Mouse (Mus musculus): ENCODE results near the gene Chsy1. TPM values are rescaled to one million over a fixed set of nuclear protein-coding genes. Genes with fewer than 3 reads are reported as not detected.

The Chsy1 gene
- polyA plus RNA-seq, 1 experiment: 10.8 TPM

DNA sequence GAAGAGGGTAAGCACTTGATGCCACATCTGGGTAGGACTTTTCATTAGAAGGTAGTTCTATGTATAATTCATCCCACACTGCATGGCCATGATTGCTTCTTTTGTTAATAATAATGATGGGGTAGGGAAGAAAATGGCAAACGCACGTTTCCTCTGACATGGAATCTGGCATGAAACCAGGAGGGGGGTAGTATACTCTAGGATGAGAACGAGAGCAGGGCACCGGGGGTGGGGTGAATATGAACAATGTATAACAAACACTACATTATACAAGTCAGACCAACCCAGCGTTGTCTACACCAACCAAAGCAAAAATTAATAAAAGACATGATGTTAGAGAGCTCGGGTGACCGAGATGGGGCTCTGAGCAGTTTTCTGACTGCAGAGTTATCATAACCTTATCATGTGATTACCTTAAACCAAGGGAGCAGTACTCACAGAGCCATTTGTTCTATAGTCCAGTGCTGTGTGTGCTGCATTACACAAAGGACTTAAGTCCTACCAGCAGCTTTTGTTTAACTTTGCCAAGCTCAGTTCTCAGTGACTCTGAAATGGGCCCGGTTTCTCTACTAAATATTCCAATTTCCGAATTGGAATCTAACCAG lies 55.2 kb downstream of the Chsy1 start:
- Histone ChIP-seq H3K4me3 (ENCODE audit: insufficient read depth, low read length) (no peak overlapping the region), H3K27ac (ENCODE audit: insufficient read depth, low read depth, low read length) (no peak overlapping the region), H3K4me1 (ENCODE audit: control insufficient read depth, insufficient read depth, low read length) (peaks cover 9% of the 10 kb centered on the region)
- no peak for TF ChIP-seq POLR2A (IDR thresholded peaks at IDR 0.05; ENCODE audit: borderline replicate concordance, low read depth, low read length)
- no peak for TF ChIP-seq CTCF (IDR thresholded peaks at IDR 0.05; ENCODE audit: low read depth, low read length)

DNA sequence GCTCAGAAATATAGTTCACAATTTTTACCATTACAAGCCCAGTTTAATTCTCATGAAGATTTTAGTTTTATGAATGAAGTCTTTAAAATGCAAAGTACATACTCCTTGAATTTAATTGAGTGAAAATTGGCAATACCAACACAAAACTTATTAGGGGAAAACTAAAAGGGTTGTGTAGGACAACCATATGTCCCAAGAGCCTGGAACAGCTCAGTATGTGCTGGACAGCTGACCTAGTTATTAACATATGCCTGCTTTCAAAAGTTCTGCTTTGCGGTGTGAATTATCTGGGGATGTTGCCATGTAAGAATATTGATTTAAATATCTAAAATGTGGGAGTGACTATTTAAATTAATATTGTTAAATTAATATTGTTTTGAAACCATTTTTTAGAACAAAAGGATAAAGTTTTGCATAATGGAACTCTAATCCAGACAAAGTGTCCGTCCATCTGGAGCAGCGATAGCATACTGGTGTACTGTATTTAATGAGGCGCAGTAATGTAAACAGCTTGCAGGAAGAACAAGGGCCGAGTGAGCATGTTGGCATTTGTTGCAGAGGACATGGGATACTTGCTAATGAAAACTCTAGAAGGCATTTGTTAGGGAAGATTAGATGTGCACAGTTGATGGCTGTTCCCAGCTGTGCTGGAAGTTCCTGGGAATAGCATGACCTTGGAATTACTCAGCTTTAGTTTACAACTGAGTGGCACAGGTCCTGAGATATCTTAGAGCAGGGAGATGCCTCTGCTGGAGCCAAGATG lies 55.9 kb downstream of the Chsy1 start:
- H3K4me1 ChIP-seq (ENCODE audit: control insufficient read depth, insufficient read depth, low read length): peaks cover 6% of the 10 kb centered on the region
- TF ChIP-seq POLR2A (IDR thresholded peaks at IDR 0.05; ENCODE audit: borderline replicate concordance, low read depth, low read length) (no peak), CTCF (IDR thresholded peaks at IDR 0.05; ENCODE audit: low read depth, low read length) (no peak)
- H3K4me3 ChIP-seq (ENCODE audit: insufficient read depth, low read length): no peak overlapping the region
- H3K27ac ChIP-seq (ENCODE audit: insufficient read depth, low read depth, low read length): no peak overlapping the region

DNA sequence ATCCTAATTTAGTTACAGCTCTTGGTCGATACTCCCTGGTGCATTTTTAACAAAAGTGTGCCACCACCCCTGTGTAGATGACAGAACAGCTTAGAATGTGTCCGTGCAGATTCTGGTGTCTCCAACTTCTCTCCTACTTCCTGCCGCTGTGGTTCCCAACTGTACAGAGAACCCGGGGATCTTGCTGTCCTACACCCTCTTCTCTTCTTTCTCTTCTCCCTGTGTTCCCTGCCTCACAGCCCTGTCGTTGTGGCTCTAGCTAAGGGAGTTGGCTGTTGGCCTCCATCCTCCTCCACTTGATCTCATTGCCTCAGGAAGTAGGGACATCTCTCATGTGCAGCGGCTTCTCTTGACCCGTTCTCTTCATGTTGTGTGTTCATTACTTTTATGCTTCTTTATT lies 59.6 kb downstream of the Chsy1 start:
- H3K4me1 ChIP-seq (ENCODE audit: control insufficient read depth, insufficient read depth, low read length): peaks cover 6% of the 10 kb centered on the region
- TF ChIP-seq POLR2A (IDR thresholded peaks at IDR 0.05; ENCODE audit: borderline replicate concordance, low read depth, low read length): no peak
- no peak for TF ChIP-seq CTCF (IDR thresholded peaks at IDR 0.05; ENCODE audit: low read depth, low read length)
- H3K4me3 ChIP-seq (ENCODE audit: insufficient read depth, low read length): no peak overlapping the region
- H3K27ac ChIP-seq (ENCODE audit: insufficient read depth, low read depth, low read length): no peak overlapping the region

DNA sequence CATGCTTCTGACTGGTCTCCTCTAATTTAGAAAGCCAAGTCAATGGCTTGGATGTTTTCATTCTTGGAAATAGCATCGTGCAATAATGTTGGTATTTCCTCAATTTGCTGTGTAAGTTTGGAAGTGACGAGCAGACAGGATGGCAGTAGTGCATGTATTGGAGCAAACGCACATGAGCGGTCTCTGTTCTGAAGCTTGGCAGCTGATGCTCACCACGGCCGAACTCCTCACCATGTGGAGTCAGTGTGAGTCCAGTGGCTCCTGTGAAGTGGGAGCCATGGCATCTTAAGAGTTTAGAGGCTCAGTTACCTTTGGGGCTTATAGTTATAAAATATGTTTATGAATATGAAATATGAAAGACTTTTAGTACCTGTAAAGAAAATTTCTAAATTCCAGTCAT lies 60.2 kb downstream of the Chsy1 start:
- TF ChIP-seq POLR2A (IDR thresholded peaks at IDR 0.05; ENCODE audit: borderline replicate concordance, low read depth, low read length): no peak
- TF ChIP-seq CTCF (IDR thresholded peaks at IDR 0.05; ENCODE audit: low read depth, low read length): no peak
- H3K4me3 ChIP-seq (ENCODE audit: insufficient read depth, low read length): no peak overlapping the region
- H3K4me1 ChIP-seq (ENCODE audit: control insufficient read depth, insufficient read depth, low read length): peaks cover 6% of the 10 kb centered on the region
- H3K27ac ChIP-seq (ENCODE audit: insufficient read depth, low read depth, low read length): no peak overlapping the region

DNA sequence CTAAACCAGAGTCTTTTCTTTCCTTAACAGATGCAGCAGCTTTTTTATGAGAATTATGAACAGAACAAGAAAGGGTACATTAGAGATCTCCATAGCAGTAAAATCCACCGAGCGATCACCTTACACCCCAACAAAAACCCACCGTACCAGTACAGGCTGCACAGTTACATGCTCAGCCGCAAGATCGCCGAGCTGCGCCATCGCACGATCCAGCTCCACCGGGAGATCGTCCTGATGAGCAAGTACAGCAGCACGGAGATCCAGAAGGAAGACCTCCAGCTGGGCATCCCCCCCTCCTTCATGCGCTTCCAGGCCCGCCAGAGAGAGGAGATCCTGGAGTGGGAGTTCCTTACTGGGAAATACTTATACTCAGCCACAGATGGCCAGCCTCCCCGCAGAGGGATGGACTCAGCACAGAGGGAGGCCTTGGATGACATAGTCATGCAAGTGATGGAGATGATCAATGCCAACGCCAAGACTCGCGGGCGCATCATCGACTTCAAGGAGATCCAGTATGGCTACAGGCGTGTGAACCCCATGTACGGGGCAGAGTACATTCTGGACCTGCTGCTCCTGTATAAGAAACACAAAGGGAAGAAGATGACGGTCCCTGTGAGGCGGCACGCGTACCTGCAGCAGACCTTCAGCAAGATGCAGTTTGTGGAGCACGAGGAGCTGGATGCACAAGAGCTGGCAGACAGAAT lies 61.6 kb downstream of the Chsy1 start:
- Histone ChIP-seq H3K4me1 (ENCODE audit: control insufficient read depth, insufficient read depth, low read length) (peaks cover 13% of the 10 kb centered on the region), H3K4me3 (ENCODE audit: insufficient read depth, low read length) (no peak overlapping the region), H3K27ac (ENCODE audit: insufficient read depth, low read depth, low read length) (no peak overlapping the region)
- TF ChIP-seq CTCF (IDR thresholded peaks at IDR 0.05; ENCODE audit: low read depth, low read length) (no peak), POLR2A (IDR thresholded peaks at IDR 0.05; ENCODE audit: borderline replicate concordance, low read depth, low read length) (no peak)

DNA sequence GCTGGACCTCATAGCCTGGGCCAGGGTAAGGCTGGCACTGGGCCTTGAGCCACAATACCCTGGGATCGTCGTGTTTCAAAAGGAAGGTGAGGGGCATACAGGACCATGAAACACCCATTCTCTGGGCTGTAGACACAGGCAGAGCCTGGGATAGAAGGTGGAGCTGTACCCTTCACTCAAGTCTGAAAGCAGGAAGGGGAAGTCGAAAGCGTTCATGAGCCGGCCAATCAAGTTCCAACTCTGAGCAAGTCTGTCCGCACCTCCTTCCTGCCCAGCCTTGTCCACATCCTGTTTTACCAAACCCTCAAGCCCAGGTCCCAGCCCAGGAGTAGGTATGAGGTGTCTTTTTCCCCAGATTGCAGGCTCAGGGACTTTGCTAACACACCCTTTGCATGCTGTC lies 66.4 kb downstream of the Chsy1 start:
- H3K27ac ChIP-seq (ENCODE audit: insufficient read depth, low read depth, low read length): no peak overlapping the region
- H3K4me3 ChIP-seq (ENCODE audit: insufficient read depth, low read length): no peak overlapping the region
- H3K4me1 ChIP-seq (ENCODE audit: control insufficient read depth, insufficient read depth, low read length): peaks cover 12% of the 10 kb centered on the region
- no peak for TF ChIP-seq CTCF (IDR thresholded peaks at IDR 0.05; ENCODE audit: low read depth, low read length)
- no peak for TF ChIP-seq POLR2A (IDR thresholded peaks at IDR 0.05; ENCODE audit: borderline replicate concordance, low read depth, low read length)

DNA sequence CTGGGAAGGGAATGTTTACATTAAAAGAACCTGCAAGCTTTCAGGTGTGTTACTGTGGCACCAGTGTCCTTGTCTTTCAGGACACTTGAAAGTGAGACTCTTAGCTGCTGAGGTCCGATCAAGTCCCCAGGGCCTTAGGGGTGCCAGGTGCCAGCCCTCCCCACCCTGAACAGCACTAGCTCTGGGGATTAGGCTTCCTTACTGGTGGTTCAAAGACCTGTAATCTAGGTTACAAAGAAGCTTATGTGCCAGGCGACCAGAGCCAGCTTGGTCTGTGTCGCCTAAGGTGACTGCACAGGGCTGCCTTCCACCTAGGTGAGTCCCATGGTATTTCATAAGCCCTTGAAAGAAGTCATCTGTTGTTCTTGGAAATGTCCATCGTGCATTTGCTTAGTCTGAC lies 66.9 kb downstream of the Chsy1 start:
- peaks cover 12% of the 10 kb centered on the region for H3K4me1 ChIP-seq (ENCODE audit: control insufficient read depth, insufficient read depth, low read length)
- TF ChIP-seq POLR2A (IDR thresholded peaks at IDR 0.05; ENCODE audit: borderline replicate concordance, low read depth, low read length) (no peak), CTCF (IDR thresholded peaks at IDR 0.05; ENCODE audit: low read depth, low read length) (no peak)
- H3K27ac ChIP-seq (ENCODE audit: insufficient read depth, low read depth, low read length): no peak overlapping the region
- no peak overlapping the region for H3K4me3 ChIP-seq (ENCODE audit: insufficient read depth, low read length)

DNA sequence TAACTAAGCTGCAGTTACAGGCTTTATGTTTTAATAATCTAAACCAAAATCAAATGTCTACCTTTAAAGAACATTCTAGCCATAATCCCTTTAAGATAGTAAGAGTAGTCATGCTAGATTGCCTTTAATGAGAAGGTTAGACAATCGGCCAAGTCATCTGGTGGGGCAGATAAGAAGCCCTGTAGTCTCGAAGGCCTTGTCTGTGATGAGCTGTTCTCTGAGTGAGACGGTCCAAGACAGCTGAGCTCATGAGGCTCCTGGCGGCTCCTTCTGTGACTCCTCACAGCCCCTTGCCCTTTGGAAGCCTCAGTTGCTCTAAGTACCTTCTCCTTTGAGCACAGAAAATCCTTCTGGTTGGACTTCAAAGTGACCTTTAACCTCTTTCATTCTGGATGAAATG lies 67.6 kb downstream of the Chsy1 start:
- TF ChIP-seq POLR2A (IDR thresholded peaks at IDR 0.05; ENCODE audit: borderline replicate concordance, low read depth, low read length) (no peak), CTCF (IDR thresholded peaks at IDR 0.05; ENCODE audit: low read depth, low read length) (no peak)
- Histone ChIP-seq H3K27ac (ENCODE audit: insufficient read depth, low read depth, low read length) (no peak overlapping the region), H3K4me3 (ENCODE audit: insufficient read depth, low read length) (no peak overlapping the region), H3K4me1 (ENCODE audit: control insufficient read depth, insufficient read depth, low read length) (peaks cover 12% of the 10 kb centered on the region)

DNA sequence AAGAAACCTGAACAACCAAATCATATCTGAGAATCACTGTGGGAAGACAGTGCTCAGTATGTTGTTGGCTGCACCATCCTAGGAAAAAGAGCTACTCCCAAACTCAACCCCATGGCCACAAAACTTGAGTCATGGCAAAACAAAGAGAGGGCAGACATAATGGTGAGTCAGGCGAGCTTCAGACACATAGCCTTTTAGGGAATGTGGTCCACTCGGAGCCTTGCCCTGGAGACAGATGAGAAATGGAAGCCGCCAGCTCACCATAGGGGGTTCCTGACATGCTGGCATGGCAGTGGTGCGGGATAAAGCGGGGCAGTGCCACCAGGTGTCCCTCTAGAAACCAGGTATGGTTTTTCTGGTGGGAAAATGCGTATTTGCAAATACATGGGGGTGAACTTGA lies 68.8 kb downstream of the Chsy1 start:
- no peak overlapping the region for H3K4me3 ChIP-seq (ENCODE audit: insufficient read depth, low read length)
- TF ChIP-seq POLR2A (IDR thresholded peaks at IDR 0.05; ENCODE audit: borderline replicate concordance, low read depth, low read length) (no peak), CTCF (IDR thresholded peaks at IDR 0.05; ENCODE audit: low read depth, low read length) (no peak)
- H3K27ac ChIP-seq (ENCODE audit: insufficient read depth, low read depth, low read length): no peak overlapping the region
- H3K4me1 ChIP-seq (ENCODE audit: control insufficient read depth, insufficient read depth, low read length): peaks cover 12% of the 10 kb centered on the region

DNA sequence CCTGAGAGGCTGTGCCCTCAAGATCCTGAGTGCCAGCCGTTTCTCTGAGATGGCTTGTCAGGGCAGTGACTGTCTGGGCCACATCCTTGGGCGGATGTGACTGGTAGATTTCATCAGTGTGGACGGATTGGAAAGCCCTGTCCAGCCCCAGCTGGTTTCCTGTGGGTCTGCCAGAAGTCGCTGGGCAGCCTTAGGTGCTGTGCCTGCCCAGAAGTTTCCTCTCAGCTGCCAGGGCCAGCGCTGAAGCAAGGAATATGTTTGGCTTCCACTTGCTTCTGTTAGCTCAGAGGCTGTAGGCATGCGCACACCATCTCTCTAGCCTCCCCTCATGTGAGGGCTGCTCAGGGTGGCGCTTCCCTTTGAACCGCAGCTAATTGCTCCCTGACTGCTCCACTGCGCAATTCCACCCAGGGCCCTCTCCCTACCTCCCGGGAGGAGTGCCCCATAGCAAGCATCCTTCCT lies 69.8 kb downstream of the Chsy1 start:
- H3K27ac ChIP-seq (ENCODE audit: insufficient read depth, low read depth, low read length): no peak overlapping the region
- H3K4me1 ChIP-seq (ENCODE audit: control insufficient read depth, insufficient read depth, low read length): peaks cover 12% of the 10 kb centered on the region
- TF ChIP-seq POLR2A (IDR thresholded peaks at IDR 0.05; ENCODE audit: borderline replicate concordance, low read depth, low read length) (no peak), CTCF (IDR thresholded peaks at IDR 0.05; ENCODE audit: low read depth, low read length) (no peak)
- no peak overlapping the region for H3K4me3 ChIP-seq (ENCODE audit: insufficient read depth, low read length)

Data from bone marrow macrophage, adult 2 months (primary cell).